Mouse (Mus musculus) hindbrain, embryonic 12.5 days (tissue): ENCODE data around the gene H2al1j. TPM values are rescaled to one million over a fixed set of nuclear protein-coding genes. Genes with fewer than 3 reads are reported as not detected.

Source experiments
- ATAC-seq: fragments of 200-750 bp; cut with Nextera tagmentation; 2 replicates; pipeline ENCODE4 v1.8.0; 2017; ENCODE audit warnings: moderate TSS enrichment; ENCODE audit not compliant: low FRiP score
- H3K27ac ChIP-seq: fragments of 300-500 bp; sonication (generic); 2 replicates; pipeline ENCODE4 v1.5.1; 2016; ENCODE audit warnings: mild to moderate bottlenecking
- H3K27me3 ChIP-seq: fragments of 300-500 bp; sonication (generic); 2 replicates; pipeline ENCODE4 v1.6.1; 2016; ENCODE audit warnings: mild to moderate bottlenecking
- H3K36me3 ChIP-seq: fragments of 300-500 bp; sonication (generic); 2 replicates; pipeline ENCODE4 v1.6.1; 2016; ENCODE audit warnings: mild to moderate bottlenecking
- H3K4me1 ChIP-seq: fragments of 300-500 bp; sonication (generic); 2 replicates; pipeline ENCODE4 v1.6.1; 2016
- H3K4me2 ChIP-seq: fragments of 300-500 bp; sonication (generic); replicated peaks from 2 replicates; pipeline ENCODE4 v1.6.1; 2016; ENCODE audit warnings: mild to moderate bottlenecking
- H3K4me3 ChIP-seq: fragments of 300-500 bp; sonication (generic); 2 replicates; pipeline ENCODE4 v1.5.1; 2016; ENCODE audit warnings: mild to moderate bottlenecking
- H3K9ac ChIP-seq: fragments of 300-500 bp; sonication (generic); 2 replicates; pipeline ENCODE4 v1.6.1; 2016; ENCODE audit warnings: mild to moderate bottlenecking, moderate library complexity
- H3K9me3 ChIP-seq: fragments of 300-500 bp; sonication (generic); replicated peaks from 2 replicates; pipeline ENCODE4 v1.6.1; 2016; ENCODE audit warnings: mild to moderate bottlenecking
- WGBS: fragments of 180-500 bp; shearing (Covaris S2); methylation state at CpG from one replicate; pipeline ENCODE4 v1.1.7; 2016; 5-methylcytosine and 5-hydroxymethylcytosine counted together
- polyA plus RNA-seq: library from polyadenylated mRNA; unstranded; fragments of >200 nt; fragmentation: Nextera tagmentation; extraction: Ambion mirVana; gene quantifications from 2 replicates; pipeline ENCODE4 v1.2.1, GENCODE M21; 2016

H2al1j gene
- polyA plus RNA-seq, 1 experiment from 2014 or later, result not detected

DNA sequence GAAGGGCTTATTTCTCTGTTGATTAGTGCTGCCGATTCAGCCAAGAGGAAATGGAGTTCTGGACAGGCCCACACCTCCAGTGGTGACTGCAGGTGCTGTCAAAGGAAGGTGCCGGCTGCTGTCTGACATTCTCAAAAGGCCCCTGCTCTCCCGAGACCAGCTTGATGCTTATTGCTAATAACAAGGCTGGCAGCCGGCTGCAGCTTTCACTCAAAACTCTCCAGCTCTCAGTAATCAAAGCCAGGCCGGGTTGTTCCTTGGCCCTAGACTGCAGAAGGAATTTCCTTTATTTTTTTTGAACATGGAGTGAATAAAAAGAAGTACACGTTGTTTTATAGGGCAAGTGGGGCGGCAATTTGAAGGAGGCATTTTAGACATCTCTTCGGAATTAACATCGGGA is 18.1 kb downstream of the H2al1j start:
- Histone ChIP-seq H3K36me3 (no peaks in the 10 kb centered on the region), H3K4me1 (no peaks in the 10 kb centered on the region), H3K27ac (no peak overlapping the region), H3K27me3 (0 out of 2 replicates have a peak, but pooled peaks cover 4% of the 10 kb centered on the region), H3K4me2 (no peak overlapping the region), H3K9ac (no peak overlapping the region), H3K4me3 (no peak overlapping the region), H3K9me3 (no peaks in the 10 kb centered on the region)
- WGBS, result 72% methylated on average over 9 of the region's 9 CpGs
- ATAC-seq, result no peak

DNA sequence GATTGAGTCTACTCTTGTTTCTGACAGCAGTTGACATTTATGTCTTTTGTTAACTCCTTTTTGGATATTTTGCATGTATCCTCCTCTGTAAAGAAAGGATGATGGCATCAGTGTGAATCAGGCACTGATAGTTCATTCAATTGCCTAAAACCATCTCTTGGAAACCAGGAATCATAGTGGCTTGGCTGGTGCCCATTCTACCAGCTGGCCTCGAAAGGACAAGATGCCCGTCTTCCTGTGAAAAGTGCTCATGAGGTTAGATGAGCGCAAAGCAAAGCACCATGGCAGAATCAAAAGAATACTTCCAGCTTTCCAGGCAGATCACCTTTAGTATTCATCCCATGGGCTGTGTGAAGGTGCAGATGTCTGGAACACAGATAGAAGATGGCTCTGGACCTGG is 19.1 kb downstream of the H2al1j start:
- WGBS, result 96% methylated on average over 3 of the region's 3 CpGs
- Histone ChIP-seq H3K9ac (no peak overlapping the region), H3K4me2 (no peak overlapping the region), H3K4me3 (no peak overlapping the region), H3K27ac (no peak overlapping the region), H3K36me3 (no peaks in the 10 kb centered on the region), H3K9me3 (no peaks in the 10 kb centered on the region), H3K27me3 (0 out of 2 replicates have a peak, but pooled peaks cover 4% of the 10 kb centered on the region), H3K4me1 (no peaks in the 10 kb centered on the region)
- ATAC-seq, result no peak

DNA sequence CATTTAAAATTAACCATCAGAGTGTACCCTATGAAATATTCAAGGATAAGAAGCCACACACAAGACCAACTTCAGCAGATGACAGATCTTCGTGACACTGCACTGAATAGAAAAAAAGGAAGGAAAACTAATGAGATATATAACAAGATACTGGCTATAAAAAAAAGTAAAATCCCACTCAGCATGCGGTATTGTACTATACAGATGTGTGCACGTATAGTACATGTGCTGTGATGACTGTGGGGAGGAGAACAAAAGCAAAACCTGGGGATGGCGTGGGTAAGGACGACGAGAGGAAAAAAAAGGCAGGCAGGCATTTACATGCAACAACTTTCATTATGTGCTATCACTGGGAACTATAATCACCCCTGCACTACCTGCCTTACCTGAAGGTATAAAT is 33.2 kb downstream of the H2al1j start:
- Histone ChIP-seq H3K4me1 (peaks cover 4% of the 10 kb centered on the region; the same call in 1 of the 2 replicates), H3K4me2 (no peak overlapping the region), H3K9ac (no peak overlapping the region), H3K4me3 (no peak overlapping the region), H3K27ac (no peak overlapping the region), H3K36me3 (no peaks in the 10 kb centered on the region), H3K27me3 (peaks cover 6% of the 10 kb centered on the region), H3K9me3 (no peaks in the 10 kb centered on the region)
- WGBS, result 85% methylated on average over 6 of the region's 6 CpGs
- no peak for ATAC-seq

DNA sequence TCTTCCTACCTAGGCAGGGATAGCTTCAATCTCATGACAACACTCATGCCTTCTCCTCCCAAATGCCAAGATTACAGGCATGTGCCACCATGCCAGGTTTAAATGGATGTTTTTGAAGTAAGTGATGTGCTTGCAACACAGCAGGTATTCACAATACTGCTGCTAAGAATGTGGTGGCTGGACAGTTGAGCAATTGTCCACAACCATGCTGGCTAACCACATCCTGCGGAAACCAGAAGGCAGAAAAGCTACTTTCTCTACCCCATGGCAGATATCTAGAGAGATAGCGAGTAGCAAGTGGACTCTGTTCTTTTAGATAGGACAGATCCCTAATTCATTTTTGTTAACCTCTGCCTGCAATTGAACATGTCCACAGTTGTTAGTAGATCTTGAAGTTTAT is 33.6 kb downstream of the H2al1j start:
- no peak overlapping the region for H3K4me2 ChIP-seq
- H3K36me3 ChIP-seq, result no peaks in the 10 kb centered on the region
- no peak for ATAC-seq
- H3K4me1 ChIP-seq, result peaks cover 4% of the 10 kb centered on the region; the same call in 1 of the 2 replicates
- H3K4me3 ChIP-seq, result no peak overlapping the region
- no peak overlapping the region for H3K27ac ChIP-seq
- WGBS, result 87% methylated on average over 2 of the region's 2 CpGs
- H3K9ac ChIP-seq, result no peak overlapping the region
- H3K9me3 ChIP-seq, result no peaks in the 10 kb centered on the region
- peaks cover 9% of the 10 kb centered on the region for H3K27me3 ChIP-seq

GRCm38 (mm10) chrX:11363890-11364289 is 36.3 kb downstream of the H2al1j start:
- H3K4me2 ChIP-seq, result no peak overlapping the region
- H3K9ac ChIP-seq, result no peak overlapping the region
- H3K27ac ChIP-seq, result no peak overlapping the region
- H3K9me3 ChIP-seq, result no peaks in the 10 kb centered on the region
- ATAC-seq, result no peak
- no peaks in the 10 kb centered on the region for H3K36me3 ChIP-seq
- H3K4me3 ChIP-seq, result no peak overlapping the region
- peaks cover 4% of the 10 kb centered on the region; the same call in 1 of the 2 replicates for H3K4me1 ChIP-seq
- peaks cover 17% of the 10 kb centered on the region for H3K27me3 ChIP-seq
- WGBS, result 48% methylated on average over 6 of the region's 6 CpGs

- ATAC-seq, result no peak
- Histone ChIP-seq H3K36me3 (no peaks in the 10 kb centered on the region), H3K4me2 (no peak overlapping the region), H3K4me1 (peaks cover 4% of the 10 kb centered on the region; the same call in 1 of the 2 replicates), H3K9ac (no peak overlapping the region), H3K4me3 (no peak overlapping the region), H3K9me3 (no peaks in the 10 kb centered on the region), H3K27ac (no peak overlapping the region), H3K27me3 (peaks cover 17% of the 10 kb centered on the region)
- WGBS, result 53% methylated on average over 12 of the region's 12 CpGs
Observed at GRCm38 (mm10) chrX:11365151-11365550, 37.5 kb downstream of the H2al1j start.

Other genes starting within 250 kb of the H2al1j start
- gene H2al1a, start 28.6 kb upstream of the H2al1j start, polyA plus RNA-seq, result not detected in 2 replicates
- not detected in 2 replicates for gene H2al1b, start 25.4 kb upstream of the H2al1j start, polyA plus RNA-seq
- gene H2al1c, start 22.2 kb upstream of the H2al1j start, polyA plus RNA-seq, result not detected in 2 replicates
- not detected in 2 replicates for gene H2al1d, start 19.0 kb upstream of the H2al1j start, polyA plus RNA-seq
- gene H2al1e, start 15.9 kb upstream of the H2al1j start, polyA plus RNA-seq, result not detected in 2 replicates
- not detected in 2 replicates for gene H2al1f, start 12.7 kb upstream of the H2al1j start, polyA plus RNA-seq
- not detected in 2 replicates for gene H2al1g, start 9.6 kb upstream of the H2al1j start, polyA plus RNA-seq
- gene H2al1h, start 6.3 kb upstream of the H2al1j start, polyA plus RNA-seq, result not detected in 2 replicates
- not detected in 2 replicates for gene H2al1i, start 3.2 kb upstream of the H2al1j start, polyA plus RNA-seq